Mouse (Mus musculus) kidney, postnatal 36 days (tissue): ENCODE data around the gene Tcf21.

Source experiments
- DNase-seq, 2 experiments: peaks; one replicate each; pipeline ENCODE4 v3.0.0; 2021 to 2022; ENCODE audit warnings: mixed read lengths in 2 of 2

The Tcf21 gene

GRCm38 (mm10) chr10:22819871-22820590, at the start of gene Tcf21:
TSS of gene Tcf21 (minus strand) at chr10:22820174.
- DNase-seq, result peak; percentile 55 to 56

- DNase-seq, result peak in 1 of 2 experiments; percentile 40
These were observed 48.5 kb upstream of the Tcf21 start for GRCm38 (mm10) chr10:22868386-22868918.

GRCm38 (mm10) chr10:22867210-22867609, 47.2 kb upstream of the Tcf21 start:
- DNase-seq, result no peak

GRCm38 (mm10) chr10:22858111-22858510, 38.1 kb upstream of the Tcf21 start:
- DNase-seq, result peak in 1 of 2 experiments; percentile 39

GRCm38 (mm10) chr10:22854330-22854729, 34.4 kb upstream of the Tcf21 start:
- DNase-seq, result no peak

DNA sequence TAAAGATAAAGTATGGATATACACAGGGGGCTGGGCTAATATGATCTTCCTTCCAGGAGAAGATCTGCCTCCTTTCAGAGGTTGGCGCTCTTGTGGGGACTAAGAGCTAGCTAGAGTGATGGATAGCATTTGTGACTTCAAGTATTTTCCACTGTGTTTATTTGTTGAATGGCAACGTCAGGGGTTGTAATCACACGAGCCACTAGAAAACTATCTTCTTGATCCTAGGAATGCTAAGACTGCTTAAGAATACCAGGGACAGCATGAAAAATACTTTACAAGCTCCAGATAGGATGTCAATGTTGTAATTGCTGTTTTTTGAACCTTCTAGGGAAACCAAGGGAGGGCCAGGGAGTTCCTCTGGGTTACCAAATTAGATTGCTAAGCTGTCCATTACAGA, 25.4 kb upstream of the Tcf21 start:
- DNase-seq, result no peak

DNA sequence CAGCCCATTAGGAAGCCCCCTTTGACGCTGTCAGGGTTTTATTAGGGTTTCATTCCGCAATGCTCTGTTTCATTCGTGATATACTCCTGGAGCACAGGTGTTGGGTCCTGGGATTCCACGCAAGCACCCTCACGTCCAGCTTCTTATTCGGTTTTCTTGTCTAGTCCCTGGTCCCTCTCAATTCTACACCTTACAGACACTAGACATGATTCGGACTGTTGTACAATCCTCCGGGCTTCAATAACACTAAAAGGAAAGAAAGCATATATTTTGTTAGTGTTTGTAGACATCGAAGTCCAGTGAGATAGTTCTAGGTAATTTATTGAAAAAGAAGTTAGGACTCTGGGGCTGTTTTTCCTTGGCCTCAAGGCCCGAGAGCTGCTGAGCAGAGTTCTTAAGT, 24.8 kb upstream of the Tcf21 start:
- no peak for DNase-seq

GRCm38 (mm10) chr10:22843440-22844361, 23.7 kb upstream of the Tcf21 start:
- no peak for DNase-seq

- no peak for DNase-seq
These were observed 22.9 kb upstream of the Tcf21 start for GRCm38 (mm10) chr10:22842781-22843439.

DNA sequence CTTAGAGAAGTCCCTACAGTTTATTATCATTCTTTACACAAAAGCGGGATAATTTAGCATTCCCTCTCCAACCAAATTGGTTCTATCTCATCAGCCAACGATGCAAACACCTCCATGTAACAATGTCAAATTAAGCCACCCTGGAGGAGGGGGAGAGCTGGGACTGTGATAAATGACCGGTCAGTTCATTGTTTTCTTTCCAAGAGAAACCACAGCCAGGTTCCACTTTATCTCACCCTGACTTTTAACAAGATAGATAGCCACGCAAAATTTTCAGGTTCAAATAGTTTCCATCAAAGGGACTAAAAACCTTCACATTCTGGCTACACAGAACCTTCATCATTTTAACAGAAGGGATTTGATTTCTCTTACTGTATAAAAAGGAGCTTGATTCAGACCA, 22.1 kb upstream of the Tcf21 start:
- DNase-seq, result no peak

GRCm38 (mm10) chr10:22826244-22826643, 6.3 kb upstream of the Tcf21 start:
- DNase-seq, result no peak

- DNase-seq, result no peak
These were observed 2.9 kb upstream of the Tcf21 start for GRCm38 (mm10) chr10:22822896-22823295.

GRCm38 (mm10) chr10:22822486-22822885, 2.5 kb upstream of the Tcf21 start:
- DNase-seq, result no peak

DNA sequence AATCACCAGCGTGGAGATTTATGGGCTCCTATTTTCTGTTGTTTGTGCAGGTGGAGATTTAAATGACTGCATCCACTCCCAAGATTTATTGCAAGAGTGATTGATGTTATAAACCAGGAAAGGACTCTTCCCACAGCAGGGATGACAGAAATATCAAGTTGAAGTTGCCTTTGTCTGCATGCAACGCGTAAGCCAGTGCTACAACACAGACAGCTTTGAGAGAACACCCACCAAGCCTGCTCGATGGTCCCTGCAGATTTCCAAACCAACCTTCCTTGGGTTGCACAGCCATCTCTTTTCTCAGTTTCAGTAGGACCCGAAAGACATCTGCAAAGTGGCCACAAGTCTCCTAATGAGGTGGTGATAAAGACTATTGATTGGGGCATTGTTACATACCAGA, 1.7 kb upstream of the Tcf21 start:
- DNase-seq, result no peak

DNA sequence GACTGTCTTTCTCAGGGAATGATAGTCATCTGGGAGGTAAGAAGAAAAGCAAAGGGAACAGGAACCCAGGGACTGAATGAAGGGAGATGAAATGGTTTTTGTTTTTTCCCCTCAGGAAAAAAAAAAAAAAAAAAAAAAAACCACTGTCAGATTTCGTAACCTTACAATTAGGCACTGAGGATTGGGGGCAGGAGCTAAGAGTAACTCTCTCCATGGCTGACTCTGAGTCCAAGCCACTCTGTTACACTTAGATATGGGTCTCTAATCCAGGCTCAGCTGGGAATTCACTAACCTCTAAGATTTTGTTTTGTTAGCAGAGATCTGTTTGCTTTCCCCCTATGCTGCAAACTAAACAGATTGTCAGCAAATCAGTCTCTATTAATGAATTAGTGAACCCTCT, 1.3 kb upstream of the Tcf21 start:
- DNase-seq, result no peak

- DNase-seq, result no peak
These were observed 867 bp upstream of the Tcf21 start for GRCm38 (mm10) chr10:22820841-22821240.

- peak in 1 of 2 experiments; percentile 21 for DNase-seq
These were observed 619 bp downstream of the Tcf21 start for GRCm38 (mm10) chr10:22819239-22819870.

GRCm38 (mm10) chr10:22818600-22819238, 1.3 kb downstream of the Tcf21 start:
- DNase-seq, result no peak

DNA sequence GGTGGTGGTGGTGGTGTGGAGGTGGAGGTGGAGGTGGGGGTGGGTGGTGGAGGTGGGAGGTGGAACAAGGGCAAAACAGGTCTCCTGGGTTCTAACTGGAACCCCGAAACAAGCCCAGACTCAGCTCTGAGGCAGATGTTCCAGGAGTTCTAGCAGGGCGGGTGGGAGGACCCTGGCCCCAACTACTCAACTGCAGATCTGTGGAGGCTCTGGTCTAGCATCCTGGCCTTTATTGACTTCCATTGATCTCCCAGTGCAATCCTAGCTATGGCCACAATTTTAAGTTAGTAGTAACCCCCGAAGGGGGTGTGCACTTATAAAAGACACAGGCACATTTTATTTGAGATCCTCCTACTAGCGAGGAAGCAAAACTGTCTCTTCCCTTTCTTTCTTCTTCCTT, 2.0 kb downstream of the Tcf21 start:
- no peak for DNase-seq

GRCm38 (mm10) chr10:22817561-22817960, 2.4 kb downstream of the Tcf21 start:
- peak in 1 of 2 experiments; percentile 12 for DNase-seq

- DNase-seq, result peak in 1 of 2 experiments; percentile 33
These were observed 3.7 kb downstream of the Tcf21 start for GRCm38 (mm10) chr10:22816237-22816762.
